8 mouse cellular contexts compared by ENCODE assay signal in the genomic region with DNA sequence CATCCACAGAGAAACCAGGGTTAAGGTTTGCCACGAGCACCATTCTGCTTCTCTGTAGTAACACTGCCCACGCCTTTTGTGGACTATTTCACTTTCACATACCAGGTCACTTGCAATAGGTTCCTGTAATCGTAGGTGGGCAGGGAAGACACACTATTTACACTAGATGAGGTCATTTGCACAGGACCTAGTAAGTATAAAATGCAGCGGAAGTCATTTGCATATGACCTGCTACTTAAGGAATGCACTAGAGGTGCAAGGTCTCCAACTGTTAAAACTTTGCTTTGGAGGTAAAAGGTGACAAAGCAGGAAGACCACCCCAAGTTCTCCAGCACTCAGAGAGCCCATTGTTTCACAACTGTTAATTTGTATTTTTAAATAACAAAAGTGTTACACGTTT. TPM values are rescaled to one million over a fixed set of nuclear protein-coding genes. Genes with fewer than 3 reads are reported as not detected.
DNase-seq lines count a peak whose midpoint lies in the region; ATAC-seq and TF ChIP-seq lines count a peak whose summit lies in the region.

No protein-coding gene starts in this region.

- no peak for TF ChIP-seq CTCF in ES-Bruce4 (IDR thresholded peaks at IDR 0.05; ENCODE audit: low read depth, low read length)

- H3K4me1 ChIP-seq in heart, embryonic 10.5 days: peaks cover 22% of the 10 kb centered on the region
- peaks cover 8% of the 10 kb centered on the region for H3K4me1 ChIP-seq in ES-Bruce4 (ENCODE audit: control insufficient read depth, insufficient read depth, low read length)
- H3K4me1 ChIP-seq in hindbrain, embryonic 11.5 days (replicated peaks; ENCODE audit: control insufficient read depth, insufficient read depth, low read length): no peaks in the 10 kb centered on the region; the same call in 1 of the 2 replicates

- no peak for TF ChIP-seq EP300 in ES-Bruce4 (IDR thresholded peaks at IDR 0.05; ENCODE audit: insufficient read depth, low read depth, low read length)

- WGBS in heart, embryonic 10.5 days: 56% methylated on average over 5 of the region's 5 CpGs
- 64% methylated on average over 5 of the region's 5 CpGs for WGBS in hindbrain, embryonic 11.5 days

- no peak overlapping the region for H3K27ac ChIP-seq in heart, embryonic 10.5 days
- H3K27ac ChIP-seq in ES-Bruce4 (ENCODE audit: insufficient read depth, low read length): no peak overlapping the region
- H3K27ac ChIP-seq in hindbrain, embryonic 11.5 days (ENCODE audit: low read depth, low read length): no peak overlapping the region

- intact Hi-C loops in heart, postnatal 14 days (cut with DNase I): no loop called here

- no peaks in the 10 kb centered on the region for H3K27me3 ChIP-seq in heart, embryonic 10.5 days (ENCODE audit: insufficient read depth, poor library complexity, severe bottlenecking)
- H3K27me3 ChIP-seq in ES-Bruce4 (ENCODE audit: control insufficient read depth, insufficient read depth, low read length, poor library complexity, severe bottlenecking): no peaks in the 10 kb centered on the region
- no peaks in the 10 kb centered on the region for H3K27me3 ChIP-seq in hindbrain, embryonic 11.5 days (ENCODE audit: control insufficient read depth, insufficient read depth, low read length)

- H3K36me3 ChIP-seq in heart, embryonic 10.5 days: 0 out of 2 replicates have a peak, but pooled peaks cover 4% of the 10 kb centered on the region
- H3K36me3 ChIP-seq in ES-Bruce4 (ENCODE audit: control insufficient read depth, insufficient read depth, low read length, poor library complexity, severe bottlenecking): 0 out of 2 replicates have a peak, but pooled peaks cover 3% of the 10 kb centered on the region
- H3K36me3 ChIP-seq in hindbrain, embryonic 11.5 days (ENCODE audit: control insufficient read depth, insufficient read depth, low read length): no peaks in the 10 kb centered on the region

- 0 out of 2 replicates have a peak overlapping the region, but pooled peaks have one; percentile 72 for H3K9ac ChIP-seq in ES-Bruce4 (ENCODE audit: low read depth, poor library complexity, severe bottlenecking)
- H3K9ac ChIP-seq in hindbrain, embryonic 11.5 days (ENCODE audit: low read depth, low read length): no peak overlapping the region

- peak overlapping the region; percentile 100; the same call in 1 of the 2 replicates for H3K4me3 ChIP-seq in heart, embryonic 10.5 days
- H3K4me3 ChIP-seq in ES-Bruce4 (ENCODE audit: low read depth, low read length): peak overlapping the region; percentile 27; the same call in 1 of the 2 replicates
- H3K4me3 ChIP-seq in hindbrain, embryonic 11.5 days (ENCODE audit: low read depth, low read length): no peak overlapping the region

- no peaks in the 10 kb centered on the region for H3K9me3 ChIP-seq in heart, embryonic 10.5 days
- H3K9me3 ChIP-seq in ES-Bruce4 (replicated peaks; ENCODE audit: control insufficient read depth, insufficient read depth, low read length, poor library complexity, severe bottlenecking): no peaks in the 10 kb centered on the region
- no peaks in the 10 kb centered on the region for H3K9me3 ChIP-seq in hindbrain, embryonic 11.5 days (ENCODE audit: control insufficient read depth, low read length)

- H3K4me2 ChIP-seq in hindbrain, embryonic 11.5 days (replicated peaks; ENCODE audit: low read depth, low read length): peak overlapping the region; percentile 92; the same call in 1 of the 2 replicates

- ATAC-seq in hindbrain, embryonic 11.5 days (ENCODE audit: low FRiP score): no peak

- no peak for DNase-seq in heart, embryonic 10.5 days (ENCODE audit: low spot score)
- no peak for DNase-seq in heart, postnatal 14 days
- no peak for DNase-seq in hindbrain, embryonic 11.5 days (ENCODE audit: low spot score)
- peak; percentile 62 for DNase-seq in lung, postnatal 36 days
- DNase-seq in cerebellum, adult 11 months: no peak
- DNase-seq in kidney, postnatal 36 days: no peak
- DNase-seq in layer of hippocampus, adult 9-11 months: no peak

- no peak for TF ChIP-seq POLR2A in ES-Bruce4 (IDR thresholded peaks at IDR 0.05; ENCODE audit: insufficient read depth, low read length)

RNA-seq across cellular contexts. Expression of a gene that starts 1.4 kb away (rescaled TPM):
- polyA plus RNA-seq in heart, embryonic 10.5 days (2016; fragmentation: Nextera tagmentation; extraction: Ambion mirVana): 20.4 and 30.5 TPM in 2 replicates
- 10 to 100 TPM; 29.8 to 34.2 TPM for total RNA-seq in heart, postnatal 14 days (2021)
- polyA plus RNA-seq in ES-Bruce4 (2011; ENCODE audit: insufficient read depth, insufficient read length, low read depth, missing spikeins): 59.2 and 60.9 TPM in 2 replicates
- 36.7 and 39.7 TPM in 2 replicates for polyA plus RNA-seq in hindbrain, embryonic 11.5 days (2014; fragmentation: Nextera tagmentation; extraction: Ambion mirVana)
